Mouse (Mus musculus) lung, postnatal 0 days (tissue): Measurements from ENCODE around the gene Dpysl4.

Source experiments
- CTCF ChIP-seq: IDR thresholded peaks from 2 replicates; pipeline ENCODE4 v1.5.1; 2016; ENCODE audit warnings: antibody characterized with exemption, mild to moderate bottlenecking
- EP300 ChIP-seq: IDR thresholded peaks from 2 replicates; pipeline ENCODE4 v1.6.1; 2016; ENCODE audit warnings: antibody characterized with exemption, mild to moderate bottlenecking, control low read depth

- TF ChIP-seq EP300 (no peak), CTCF (no peak)
Measured at GRCm38 (mm10) chr7:139147360-139147759, 61.6 kb downstream of the Dpysl4 start.
